Mouse (Mus musculus) right cerebral cortex, adult 18-20 months (tissue): ENCODE results near the gene Jph2.

ENCODE experiments used
- DNase-seq: peaks from one replicate; pipeline ENCODE4 v3.0.0; 2022; ENCODE audit warnings: mixed read lengths

Jph2 gene

GRCm38 (mm10) chr2:163410211-163410610, 12.4 kb upstream of the Jph2 start:
- no peak for DNase-seq

DNA sequence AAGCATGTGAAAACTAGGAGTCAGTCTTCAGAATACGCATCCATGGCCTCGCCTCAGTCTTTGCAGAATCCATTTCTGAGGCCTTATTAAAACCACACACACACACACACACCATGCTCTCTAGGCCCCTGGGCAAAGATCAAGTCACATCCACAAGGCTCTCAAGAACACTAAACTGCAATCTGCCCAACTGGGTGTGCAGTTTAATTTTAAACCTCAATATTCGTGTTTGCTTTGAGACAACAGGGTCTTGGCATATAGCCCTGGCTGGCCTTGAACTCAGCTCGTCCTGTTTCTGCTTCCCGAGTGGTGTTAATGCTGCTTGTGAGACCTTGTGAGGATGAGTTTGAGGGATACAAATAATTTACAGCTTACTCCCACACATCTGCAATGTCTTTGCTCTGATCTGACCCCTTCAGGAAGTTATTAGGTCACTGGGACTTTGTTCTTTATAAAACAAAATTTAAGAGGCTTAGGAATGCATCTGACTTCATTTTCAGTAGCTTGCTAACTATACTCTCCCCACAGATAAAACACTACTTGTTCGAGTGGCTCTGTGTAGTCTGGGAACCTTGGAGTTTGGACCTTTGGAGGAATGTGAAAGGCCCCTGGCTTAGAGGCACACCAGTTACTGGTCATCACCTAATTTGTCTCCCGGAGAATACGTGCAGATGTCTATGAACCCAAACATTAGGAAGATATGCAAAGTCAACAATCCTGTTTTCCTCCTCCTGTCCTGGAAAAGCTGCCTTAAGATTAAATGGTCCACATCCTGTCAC, 6.4 kb upstream of the Jph2 start:
- DNase-seq = no peak

GRCm38 (mm10) chr2:163401221-163401620, 3.4 kb upstream of the Jph2 start:
- DNase-seq = peak; percentile 71

DNA sequence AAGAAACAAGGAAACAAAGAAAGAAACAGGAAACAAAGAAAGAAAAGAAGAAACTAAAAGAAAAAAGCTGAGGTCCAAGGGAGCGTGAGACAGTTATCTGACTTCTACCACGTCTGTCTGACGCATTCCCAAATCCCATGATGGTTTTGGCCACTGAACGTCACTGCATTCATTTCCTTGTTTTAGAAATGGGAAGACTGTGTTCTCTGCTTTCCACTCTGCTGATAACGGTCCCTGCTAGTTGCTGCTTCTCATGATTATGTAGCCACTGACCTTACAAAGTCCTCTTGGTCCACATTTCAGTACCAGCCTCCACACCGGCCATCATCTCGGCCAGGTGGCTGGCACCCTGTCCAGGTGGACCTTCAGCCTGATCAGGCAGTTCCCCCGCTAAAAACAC, 1.4 kb upstream of the Jph2 start:
- DNase-seq = no peak

DNA sequence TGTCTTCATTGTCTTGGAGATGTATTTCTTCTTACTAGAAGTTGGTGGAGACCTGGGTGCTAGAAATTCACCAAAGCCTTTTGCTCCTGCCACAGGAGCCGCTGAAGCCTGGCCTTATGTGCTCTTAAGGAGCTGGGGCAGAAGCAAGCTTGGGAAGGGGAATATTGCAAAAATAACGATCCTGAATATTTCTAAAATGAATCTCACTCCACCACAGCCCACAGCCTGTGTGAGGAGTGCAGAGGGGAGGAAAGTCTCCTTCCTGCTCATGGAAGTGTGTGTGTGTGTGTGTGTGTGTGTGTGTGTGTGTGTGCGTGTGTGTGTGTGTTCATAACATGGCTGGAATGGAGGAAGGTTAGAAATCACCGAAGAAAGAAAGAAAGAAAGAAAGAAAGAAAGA, 977 bp upstream of the Jph2 start:
- DNase-seq = no peak

- no peak for DNase-seq
These were observed 722 bp downstream of the Jph2 start for GRCm38 (mm10) chr2:163397071-163397470.

- no peak for DNase-seq
These were observed 2.8 kb downstream of the Jph2 start for GRCm38 (mm10) chr2:163394977-163395376.

DNA sequence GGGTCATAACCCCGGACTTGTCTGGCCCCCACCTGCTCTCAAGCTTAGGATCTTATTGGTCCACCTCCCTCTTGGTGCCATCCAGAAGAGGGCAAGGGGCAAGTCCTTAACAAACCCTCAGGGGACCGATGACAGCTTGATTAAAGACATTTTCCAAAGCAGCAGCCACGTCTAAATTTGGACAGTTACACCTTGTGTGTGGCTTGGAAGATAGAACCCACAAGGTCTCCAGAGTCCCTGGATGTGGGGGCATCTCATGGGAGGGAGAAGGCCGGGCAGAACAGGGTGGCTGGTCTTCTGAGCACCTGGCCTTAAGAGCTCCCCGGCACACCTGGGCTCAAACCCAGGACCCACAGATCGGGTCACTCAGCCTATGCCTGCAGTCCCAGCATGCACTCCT, 3.8 kb downstream of the Jph2 start:
- no peak for DNase-seq

GRCm38 (mm10) chr2:163393241-163393640, 4.6 kb downstream of the Jph2 start:
- no peak for DNase-seq

DNA sequence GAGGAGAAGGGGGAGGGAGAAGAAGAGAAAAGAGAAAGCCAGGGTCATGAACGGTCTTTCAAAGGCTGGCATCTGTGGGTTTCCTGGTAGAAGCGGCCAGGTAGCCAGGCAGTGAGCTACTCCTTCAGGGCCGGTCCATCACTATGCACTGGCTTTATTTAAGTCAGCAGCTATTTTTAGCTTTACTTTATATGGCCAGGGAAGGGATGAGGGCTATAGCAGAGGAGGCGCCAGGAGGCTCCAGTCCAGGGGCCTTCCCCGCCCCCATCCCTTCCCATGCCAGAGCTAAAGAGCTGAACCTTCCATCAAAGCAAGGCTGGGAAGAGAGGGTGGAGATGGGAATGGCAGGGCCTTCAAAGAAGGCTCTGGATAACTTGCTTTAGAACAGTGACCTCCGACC, 5.4 kb downstream of the Jph2 start:
- DNase-seq = no peak

DNA sequence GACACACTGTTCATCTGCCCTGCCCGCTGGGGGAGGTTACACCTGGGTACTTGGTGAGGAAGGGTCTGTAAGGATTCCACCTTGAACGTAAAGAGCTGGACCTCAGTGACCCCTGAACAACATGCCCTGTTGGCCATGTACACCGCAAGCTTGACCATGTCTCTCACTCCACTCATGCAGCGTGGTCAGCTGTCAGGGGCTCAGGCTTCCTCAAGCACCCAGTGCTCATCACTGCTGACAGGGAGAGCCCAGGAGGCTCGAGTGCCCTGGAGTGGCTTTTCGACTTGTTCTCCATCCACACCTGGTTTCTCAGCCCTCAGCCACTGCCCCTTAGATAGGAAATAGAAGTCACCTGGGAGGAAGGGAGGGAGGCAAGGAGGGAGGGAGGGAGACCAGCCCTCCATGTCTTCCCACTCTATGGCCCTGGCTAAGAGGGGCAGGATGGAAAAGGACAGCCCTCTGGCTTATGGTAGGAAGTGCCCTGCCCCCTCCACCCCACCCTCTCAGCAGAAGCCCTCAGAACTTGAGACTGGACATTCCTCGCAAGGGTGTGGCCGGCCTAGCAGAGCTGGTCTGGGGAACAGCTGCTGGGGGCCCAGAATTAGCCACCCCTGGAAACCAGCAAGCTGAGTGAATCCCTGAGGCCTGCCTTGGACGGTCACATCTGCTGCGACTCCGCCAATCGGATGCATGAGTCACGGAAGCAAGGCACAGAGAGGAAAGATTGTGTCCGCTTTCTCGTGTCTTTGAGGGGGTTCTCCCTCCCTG, 11.2 kb downstream of the Jph2 start:
- no peak for DNase-seq

DNA sequence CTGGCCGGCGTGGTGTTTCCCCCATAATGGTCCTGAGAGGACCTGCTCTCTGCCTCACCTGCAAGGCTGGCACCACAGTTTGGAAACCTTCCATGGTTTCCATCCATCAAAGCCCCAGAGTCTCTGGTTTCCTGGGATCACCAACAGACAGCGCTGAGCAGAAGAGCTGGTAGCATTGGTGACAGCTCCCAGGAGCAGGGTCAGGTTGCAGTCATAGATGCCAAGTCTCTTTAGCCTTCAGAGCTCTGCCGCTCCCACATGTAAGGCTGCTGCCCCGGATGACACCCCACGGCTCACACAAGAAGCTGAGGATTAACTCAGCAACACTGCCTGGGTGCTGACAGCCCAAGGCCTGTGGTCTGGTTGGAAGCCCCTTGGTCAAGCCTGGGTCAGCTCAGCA, 12.7 kb downstream of the Jph2 start:
- DNase-seq = no peak

GRCm38 (mm10) chr2:163381246-163381645, 16.5 kb downstream of the Jph2 start:
- no peak for DNase-seq

- no peak for DNase-seq
These were observed 18.4 kb downstream of the Jph2 start for GRCm38 (mm10) chr2:163379366-163379765.

DNA sequence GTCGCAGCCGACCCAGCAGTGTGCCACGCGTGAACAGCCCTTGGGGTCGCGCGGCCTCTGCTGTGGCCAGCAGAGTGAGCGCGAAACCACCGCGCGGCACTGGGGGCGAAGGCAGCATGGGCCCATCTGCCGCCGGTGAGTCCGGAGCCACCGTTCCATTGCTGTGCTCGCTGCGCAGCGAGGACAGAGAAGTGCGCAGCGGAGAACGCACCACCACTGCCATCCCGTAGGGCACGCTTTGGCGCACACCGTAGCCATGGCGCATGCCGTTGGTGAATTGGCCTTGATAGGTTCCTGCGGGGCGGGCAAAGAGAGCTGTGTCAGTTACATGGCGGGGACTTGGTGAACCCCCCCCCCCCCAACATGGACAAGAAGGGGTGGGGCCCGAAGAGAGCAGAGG, 21.7 kb downstream of the Jph2 start:
- no peak for DNase-seq

- no peak for DNase-seq
These were observed 22.3 kb downstream of the Jph2 start for GRCm38 (mm10) chr2:163375468-163375867.

DNA sequence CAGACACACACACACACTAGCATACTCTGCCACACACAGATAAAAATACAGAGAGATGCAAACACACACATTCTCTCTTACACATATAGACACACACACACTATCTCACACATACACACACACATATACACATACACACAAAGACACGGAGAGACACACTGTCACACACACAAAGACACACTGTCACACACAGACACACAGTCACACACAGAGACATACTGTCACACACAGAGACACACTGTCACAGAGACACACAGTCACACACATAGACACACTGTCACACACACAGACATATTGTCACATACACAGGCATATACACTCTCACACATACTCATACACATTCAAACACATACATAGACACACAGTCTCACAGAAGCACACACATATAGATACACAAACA, 25.2 kb downstream of the Jph2 start:
- no peak for DNase-seq

GRCm38 (mm10) chr2:163370175-163370574, 27.6 kb downstream of the Jph2 start:
- DNase-seq = no peak

- no peak for DNase-seq
These were observed 32.8 kb downstream of the Jph2 start for GRCm38 (mm10) chr2:163364785-163365541.

DNA sequence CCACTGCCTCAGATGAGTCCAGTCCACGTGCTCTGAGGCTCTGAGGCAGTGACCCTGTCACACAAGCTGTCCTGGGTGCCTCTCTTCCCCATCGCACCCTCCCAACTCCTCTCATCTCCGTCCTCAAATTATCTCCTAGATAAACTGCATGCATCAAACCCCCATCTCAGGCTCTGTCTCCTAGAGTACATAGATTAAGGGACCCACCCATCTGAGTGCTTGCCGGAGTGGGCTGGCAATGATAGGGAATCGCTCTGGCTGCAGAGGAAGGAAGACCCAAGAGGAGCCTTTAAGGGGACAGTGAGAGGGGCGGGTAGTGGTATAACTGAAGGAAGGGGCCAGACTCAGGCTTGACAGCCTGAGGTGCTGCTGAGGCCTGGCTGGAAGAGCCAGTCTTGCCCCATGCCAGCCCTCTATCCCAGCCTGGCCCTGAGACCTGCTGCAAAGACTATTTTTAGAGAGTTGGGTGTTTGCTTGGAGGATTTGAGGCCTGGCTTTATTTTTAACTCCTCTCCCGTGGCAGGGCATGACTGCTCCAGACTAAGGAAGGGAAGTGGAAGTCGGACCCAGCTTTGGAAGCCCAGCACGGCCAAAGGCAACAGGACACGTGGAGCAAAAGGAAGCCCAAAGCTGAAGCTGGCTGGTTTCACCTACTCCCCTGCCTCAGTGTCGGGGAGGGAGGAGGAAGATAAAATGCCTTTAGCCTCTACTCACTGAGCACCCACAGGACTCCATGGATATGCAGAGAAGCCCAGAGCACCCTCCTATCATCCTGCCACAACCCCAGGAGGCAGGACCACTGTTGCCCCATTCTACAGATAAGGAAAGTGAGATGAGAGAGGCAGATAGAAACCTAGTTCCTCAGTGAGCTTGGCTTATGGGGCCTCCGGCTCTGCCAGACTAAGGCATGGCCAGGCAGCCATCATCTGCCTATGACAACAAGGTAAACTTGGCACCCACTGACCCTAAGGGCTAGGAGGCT, 34.6 kb downstream of the Jph2 start:
- DNase-seq = no peak

- no peak for DNase-seq
These were observed 36.8 kb downstream of the Jph2 start for GRCm38 (mm10) chr2:163360858-163361623.

- no peak for DNase-seq
These were observed 38.5 kb downstream of the Jph2 start for GRCm38 (mm10) chr2:163359253-163359652.
